Mouse (Mus musculus) C2C12 (cell line): Measurements from ENCODE around the gene Fntb. TPM values are rescaled to one million over a fixed set of nuclear protein-coding genes. Genes with fewer than 3 reads are reported as not detected.

Experiments used
- H3K27me3 ChIP-seq: one replicate; pipeline ENCODE4 v1.6.1; 2011; ENCODE audit not compliant: control insufficient read depth, insufficient read depth, insufficient read length
- H3K36me3 ChIP-seq: one replicate; pipeline ENCODE4 v1.6.1; 2011; ENCODE audit not compliant: control insufficient read depth, insufficient read depth
- H3K4me3 ChIP-seq: one replicate; pipeline ENCODE4 v1.5.1; 2011; ENCODE audit warnings: mild to moderate bottlenecking, control low read depth; ENCODE audit not compliant: poor library complexity, insufficient read depth, severe bottlenecking
- H3K79me2 ChIP-seq: one replicate; pipeline ENCODE4 v1.6.1; 2011; ENCODE audit not compliant: control insufficient read depth, insufficient read depth
- H3K79me3 ChIP-seq: one replicate; pipeline ENCODE4 v1.6.1; 2011; ENCODE audit warnings: low read depth, control low read depth
- H3ac ChIP-seq: one replicate; pipeline ENCODE3; 2011; ENCODE audit warnings: low read depth; ENCODE audit not compliant: control insufficient read depth, insufficient read length
- CEBPB ChIP-seq: IDR thresholded peaks from one replicate; pipeline ENCODE4 v1.6.1; 2011; ENCODE audit warnings: low read depth, mild to moderate bottlenecking, control low read depth, moderate library complexity
- CTCF ChIP-seq: IDR thresholded peaks from one replicate; pipeline ENCODE4 v1.5.1; 2011; ENCODE audit not compliant: control insufficient read depth, insufficient read depth, insufficient read length
- FOSL1 ChIP-seq: IDR thresholded peaks from one replicate; pipeline ENCODE4 v1.8.0; 2011; ENCODE audit warnings: mild to moderate bottlenecking, low read length; ENCODE audit not compliant: poor library complexity, insufficient read depth, severe bottlenecking
- MAX ChIP-seq: IDR thresholded peaks from one replicate; pipeline ENCODE4 v1.6.1; 2011; ENCODE audit warnings: mild to moderate bottlenecking, control low read depth
- MYOD1 ChIP-seq: IDR thresholded peaks from one replicate; pipeline ENCODE4 v1.6.1; 2011; ENCODE audit warnings: low read depth; ENCODE audit not compliant: control insufficient read depth, insufficient read length
- MYOG ChIP-seq: IDR thresholded peaks from one replicate; pipeline ENCODE4 v1.6.1; 2011; ENCODE audit not compliant: control insufficient read depth, insufficient read length; ENCODE audit errors: extremely low read depth
- USF1 ChIP-seq: IDR thresholded peaks from one replicate; pipeline ENCODE4 v1.6.1; 2011; ENCODE audit warnings: low read depth, mild to moderate bottlenecking, control low read depth, moderate library complexity
- polyA plus RNA-seq: library from polyadenylated mRNA; unstranded; fragments of >200 nt; fragmentation: generic; extraction: Trizol; gene quantifications from one replicate; pipeline ENCODE4 v1.2.1, GENCODE M21; 2012; ENCODE audit warnings: missing spikeins

Fntb gene
- polyA plus RNA-seq, 1 experiment: 19.6 TPM

DNA sequence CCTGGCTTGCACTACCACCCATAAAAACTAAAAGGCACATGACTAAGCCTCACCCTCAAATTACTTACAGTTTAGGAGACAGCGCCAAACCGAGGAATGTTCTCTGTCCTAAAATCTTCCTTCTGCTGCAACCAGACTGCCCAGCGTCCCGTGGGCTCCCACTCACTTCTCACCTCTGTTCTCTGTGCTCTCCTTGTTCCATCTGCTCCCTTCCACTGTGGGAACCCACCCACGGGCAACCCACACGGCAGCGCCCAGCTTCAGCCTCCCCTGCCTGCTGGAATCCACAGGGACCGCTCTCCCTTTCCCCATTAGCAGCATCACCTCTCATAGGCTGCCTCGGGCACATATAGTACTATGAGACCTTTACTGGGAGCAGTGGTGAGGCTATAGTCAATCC, 53.5 kb downstream of the Fntb start:
- Histone ChIP-seq H3K27me3 (peaks cover 14% of the 10 kb centered on the region), H3K79me3 (no peaks in the 10 kb centered on the region), H3K36me3 (no peaks in the 10 kb centered on the region), H3K79me2 (no peaks in the 10 kb centered on the region), H3ac (no peak overlapping the region), H3K4me3 (no peak overlapping the region)
- TF ChIP-seq FOSL1 (no peak), CEBPB (no peak), MAX (no peak), MYOG (no peak), MYOD1 (no peak), USF1 (no peak), CTCF (no peak)

DNA sequence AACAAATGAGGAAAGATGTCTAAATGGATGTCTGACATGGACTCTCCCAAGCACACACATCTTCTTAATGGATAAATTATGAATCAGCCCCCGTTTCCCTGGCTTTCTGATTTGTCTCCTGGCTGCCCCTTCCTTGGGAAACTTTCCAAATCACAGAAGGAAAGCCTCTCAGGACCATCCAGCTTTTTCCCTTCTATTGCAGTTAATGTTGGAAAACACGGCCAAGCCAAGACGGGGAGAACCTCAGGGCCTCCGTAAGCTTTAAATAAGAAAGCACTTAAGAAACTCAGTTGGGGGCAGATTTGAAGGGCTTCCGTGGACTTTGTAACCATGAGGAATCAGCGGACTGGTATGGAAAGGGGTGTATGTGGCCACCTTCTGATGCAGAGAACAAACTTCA, 54.4 kb downstream of the Fntb start:
- no peaks in the 10 kb centered on the region for H3K36me3 ChIP-seq
- no peak for TF ChIP-seq MAX
- no peak for TF ChIP-seq MYOG
- no peak for TF ChIP-seq MYOD1
- TF ChIP-seq USF1: no peak
- no peak for TF ChIP-seq CTCF
- no peak for TF ChIP-seq FOSL1
- no peak for TF ChIP-seq CEBPB
- H3K4me3 ChIP-seq: no peak overlapping the region
- H3K79me3 ChIP-seq: no peaks in the 10 kb centered on the region
- no peak overlapping the region for H3ac ChIP-seq
- H3K79me2 ChIP-seq: no peaks in the 10 kb centered on the region
- peaks cover 14% of the 10 kb centered on the region for H3K27me3 ChIP-seq

DNA sequence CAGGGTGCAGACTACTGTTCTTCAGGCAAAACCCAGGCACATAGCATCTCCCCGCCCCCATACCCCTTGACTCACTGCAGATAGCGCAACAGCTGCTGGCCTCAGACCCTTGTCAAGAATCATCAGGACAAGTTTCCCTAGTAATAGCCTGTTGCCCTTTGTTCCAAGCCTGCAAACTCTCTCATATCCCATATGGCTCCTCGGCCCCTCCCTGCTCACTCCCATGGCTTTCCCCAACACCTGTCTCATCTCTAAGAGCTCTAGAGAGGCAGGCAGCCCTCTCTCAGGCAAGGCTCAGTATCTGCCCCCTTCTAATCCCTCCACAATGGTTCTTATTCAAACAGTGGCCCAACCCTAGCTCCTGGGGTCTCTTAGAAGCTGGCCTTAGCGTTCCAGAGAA, 55.2 kb downstream of the Fntb start:
- no peaks in the 10 kb centered on the region for H3K36me3 ChIP-seq
- no peaks in the 10 kb centered on the region for H3K79me3 ChIP-seq
- H3K4me3 ChIP-seq: no peak overlapping the region
- peaks cover 19% of the 10 kb centered on the region for H3K27me3 ChIP-seq
- TF ChIP-seq CEBPB: no peak
- TF ChIP-seq FOSL1: no peak
- H3K79me2 ChIP-seq: no peaks in the 10 kb centered on the region
- no peak overlapping the region for H3ac ChIP-seq

DNA sequence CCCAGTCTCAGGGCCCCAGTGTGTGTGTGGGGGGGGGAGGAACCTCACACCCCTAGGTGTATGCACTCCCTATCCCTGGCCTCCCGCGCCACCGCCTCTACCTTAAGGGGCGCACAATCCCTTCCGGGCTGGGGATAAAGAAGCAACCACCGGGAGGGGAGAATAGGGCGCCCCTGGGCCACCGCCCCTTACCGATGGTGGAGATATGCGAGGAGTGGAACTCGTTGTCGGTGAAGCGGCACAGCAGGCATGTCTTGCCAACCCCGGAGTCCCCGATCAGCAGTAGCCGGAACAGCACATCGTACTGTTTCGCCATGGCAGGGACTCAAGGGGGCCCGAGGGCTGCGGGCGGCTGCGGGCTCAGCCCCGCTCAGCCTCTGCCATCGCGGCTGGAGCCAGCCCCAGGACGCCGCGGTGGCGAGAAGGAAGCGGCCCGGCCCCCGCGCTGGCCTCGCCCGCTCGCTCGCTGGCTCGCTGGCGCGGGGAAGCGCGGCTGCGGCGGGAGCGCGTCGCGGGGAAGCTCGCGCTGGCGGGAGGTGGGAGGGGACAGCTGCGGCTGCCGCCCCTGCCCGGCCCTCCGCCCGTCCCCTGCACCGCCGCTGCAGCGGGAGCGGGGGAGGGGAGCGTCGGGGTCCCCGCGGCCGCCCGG, 56.7 kb downstream of the Fntb start:
- Histone ChIP-seq H3K36me3 (no peaks in the 10 kb centered on the region), H3K79me2 (no peaks in the 10 kb centered on the region), H3K4me3 (no peak overlapping the region), H3K79me3 (no peaks in the 10 kb centered on the region), H3ac (no peak overlapping the region), H3K27me3 (peaks cover 21% of the 10 kb centered on the region)
- TF ChIP-seq MYOG (no peak), USF1 (no peak), CEBPB (no peak), MYOD1 (no peak), CTCF (no peak), FOSL1 (no peak), MAX (no peak)

DNA sequence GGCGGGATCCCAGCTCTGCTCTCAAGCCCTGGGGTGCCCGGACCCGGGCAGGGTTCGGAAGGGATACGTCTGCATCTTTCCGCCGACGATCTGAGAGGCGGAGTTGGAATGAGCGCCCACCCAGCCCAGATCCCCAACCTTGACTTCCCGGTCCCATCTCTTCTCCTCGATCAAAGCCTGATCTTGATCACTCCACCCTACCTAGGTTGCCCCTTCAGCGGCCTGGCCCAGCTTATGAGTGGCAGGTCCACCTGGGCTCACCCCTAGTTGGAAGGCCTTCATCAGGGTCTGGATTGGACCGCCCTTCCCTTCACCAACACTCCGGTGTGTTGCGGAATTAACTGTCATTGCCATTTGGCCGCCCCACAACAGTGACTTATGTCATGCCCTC, 57.3 kb downstream of the Fntb start, which contains the start of gene Rab15:
TSS of gene Rab15 (minus strand) at position 258 of the 391 bp plus-strand sequence.
- H3K79me3 ChIP-seq: no peaks in the 10 kb centered on the region
- H3K4me3 ChIP-seq: no peak within 1 kb of the TSS
- peaks cover 23% of the 10 kb centered on the region for H3K27me3 ChIP-seq
- H3ac ChIP-seq: no peak within 1 kb of the TSS
- no peaks in the 10 kb centered on the region for H3K79me2 ChIP-seq
- no peak for TF ChIP-seq USF1
- no peak for TF ChIP-seq CEBPB
- TF ChIP-seq MYOD1: no peak
- TF ChIP-seq MYOG: no peak
- TF ChIP-seq MAX: no peak
- TF ChIP-seq FOSL1: no peak
- no peak for TF ChIP-seq CTCF
- no peaks in the 10 kb centered on the region for H3K36me3 ChIP-seq

DNA sequence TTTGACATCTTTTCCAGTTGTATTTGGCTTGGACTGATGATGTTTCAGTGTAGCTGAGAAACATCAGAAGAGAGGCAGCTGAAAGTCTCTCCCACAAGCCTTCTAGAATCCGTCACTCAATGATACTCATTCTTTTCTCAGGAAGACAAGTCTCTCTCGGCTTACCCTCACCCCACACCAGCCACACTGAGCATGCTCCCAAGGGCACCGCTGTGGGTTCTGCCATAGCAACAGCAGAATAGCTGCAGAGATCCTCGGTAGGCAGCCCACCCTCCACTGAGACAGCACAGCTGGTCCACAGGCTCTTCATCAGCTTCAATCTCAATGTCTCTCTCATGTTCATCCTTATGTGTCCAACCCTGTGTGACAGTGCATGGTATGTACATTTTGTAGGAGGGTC, 59.9 kb downstream of the Fntb start:
- Histone ChIP-seq H3K79me2 (no peaks in the 10 kb centered on the region), H3K79me3 (no peaks in the 10 kb centered on the region), H3K4me3 (no peak overlapping the region), H3ac (no peak overlapping the region), H3K36me3 (no peaks in the 10 kb centered on the region), H3K27me3 (peaks cover 21% of the 10 kb centered on the region)
- no peak for TF ChIP-seq MAX
- TF ChIP-seq MYOD1: no peak
- TF ChIP-seq MYOG: no peak
- TF ChIP-seq CEBPB: no peak
- TF ChIP-seq FOSL1: no peak
- TF ChIP-seq USF1: no peak
- TF ChIP-seq CTCF: no peak
